In the genomic region with DNA sequence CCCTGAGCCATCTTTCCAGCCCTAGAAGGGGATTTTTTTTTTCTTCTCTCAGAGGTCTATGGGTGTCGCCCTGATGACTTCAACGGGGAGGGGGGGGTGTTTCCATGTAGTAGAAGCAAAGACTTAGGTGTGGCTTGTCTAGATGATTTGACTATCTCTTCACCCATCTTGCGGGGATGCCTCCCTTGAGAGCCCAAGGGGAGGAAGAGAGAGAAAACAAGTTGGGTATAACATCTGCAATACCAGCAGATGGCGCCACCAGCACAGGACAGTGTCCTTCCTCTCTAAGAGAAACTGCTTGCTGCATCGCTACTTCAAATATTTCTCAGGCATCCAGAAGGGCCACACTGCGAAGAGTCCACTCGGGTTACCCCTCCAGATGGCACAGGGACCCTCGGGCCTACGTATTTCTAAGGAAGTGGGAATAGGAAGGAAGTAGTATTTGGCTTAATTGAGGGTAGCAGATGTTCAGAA, we compare ENCODE assay signal across 9 mouse cellular contexts. TPM values are rescaled to one million over a fixed set of nuclear protein-coding genes. Genes with fewer than 3 reads are reported as not detected.
DNase-seq lines count a peak whose midpoint lies in the region; ATAC-seq lines count a peak whose summit lies in the region.
"Had no signal": no experiment of that assay in that cellular context is flagged by ENCODE, and none has a peak within 500 bp of the region (broad histone marks: within the 10 kb centered on the region; RNA-seq: fewer than 3 reads in every experiment).

No protein-coding gene starts in this region.

- no peak overlapping the region for H3K4me3 ChIP-seq in heart, embryonic 11.5 days (ENCODE audit: low read depth, low read length)
- no peak overlapping the region for H3K4me3 ChIP-seq in liver, embryonic 12.5 days
- no peak overlapping the region for H3K4me3 ChIP-seq in stomach, embryonic 15.5 days (replicated peaks)

- H3K27me3 ChIP-seq in heart, embryonic 11.5 days (ENCODE audit: control insufficient read depth, insufficient read depth, low read length) = no peaks in the 10 kb centered on the region
- H3K27me3 ChIP-seq in liver, embryonic 12.5 days (replicated peaks) = peaks cover 15% of the 10 kb centered on the region; the same call in 1 of the 2 replicates
- no peaks in the 10 kb centered on the region for H3K27me3 ChIP-seq in stomach, embryonic 15.5 days (replicated peaks)

- no peaks in the 10 kb centered on the region for H3K9me3 ChIP-seq in heart, embryonic 11.5 days (replicated peaks; ENCODE audit: control insufficient read depth, low read length)
- H3K9me3 ChIP-seq in liver, embryonic 12.5 days (replicated peaks) = no peaks in the 10 kb centered on the region
- no peaks in the 10 kb centered on the region for H3K9me3 ChIP-seq in stomach, embryonic 15.5 days

- no peak overlapping the region for H3K9ac ChIP-seq in heart, embryonic 11.5 days (ENCODE audit: low read depth, low read length)
- no peak overlapping the region for H3K9ac ChIP-seq in liver, embryonic 12.5 days
- no peak overlapping the region for H3K9ac ChIP-seq in stomach, embryonic 15.5 days

- DNase-seq in CD4-positive, CD25-positive, alpha-beta regulatory T cell, adult 2 months (ENCODE audit: low read depth, low spot score) = peak; percentile 97
- DNase-seq in brain, adult 2 months (ENCODE audit: low read depth, low spot score) = peak; percentile 94
- peak; percentile 88 for DNase-seq in kidney, postnatal 14 days
- DNase-seq in natural killer cell, adult 2 months (ENCODE audit: low spot score in 2 of 2) = peak; percentile 75 to 87

- peak; percentile 74 for ATAC-seq in erythroblast, adult 5-6 weeks (replicated peaks; ENCODE audit: low FRiP score, poor library complexity, severe bottlenecking)
- no peak for ATAC-seq in heart, embryonic 11.5 days (replicated peaks; ENCODE audit: insufficient number of reproducible peaks, low FRiP score, low TSS enrichment)
- ATAC-seq in liver, embryonic 12.5 days = peak; percentile 54
- no peak for ATAC-seq in stomach, embryonic 15.5 days (ENCODE audit: insufficient read depth, low FRiP score, low read depth)

- no peak overlapping the region for H3K27ac ChIP-seq in heart, embryonic 11.5 days (ENCODE audit: low read depth, low read length)
- H3K27ac ChIP-seq in liver, embryonic 12.5 days = no peak overlapping the region
- no peak overlapping the region for H3K27ac ChIP-seq in stomach, embryonic 15.5 days
- H3K27ac ChIP-seq: macrophage had no signal

- no peaks in the 10 kb centered on the region for H3K36me3 ChIP-seq in heart, embryonic 11.5 days (ENCODE audit: control insufficient read depth, insufficient read depth, low read length)
- no peaks in the 10 kb centered on the region for H3K36me3 ChIP-seq in liver, embryonic 12.5 days
- no peaks in the 10 kb centered on the region for H3K36me3 ChIP-seq in stomach, embryonic 15.5 days

- H3K4me1 ChIP-seq in heart, embryonic 11.5 days (ENCODE audit: control insufficient read depth, insufficient read depth, low read length) = peaks cover 3% of the 10 kb centered on the region; the same call in 1 of the 2 replicates
- H3K4me1 ChIP-seq in liver, embryonic 12.5 days = peaks cover 12% of the 10 kb centered on the region
- peaks cover 10% of the 10 kb centered on the region; the same call in 1 of the 2 replicates for H3K4me1 ChIP-seq in stomach, embryonic 15.5 days

- peak overlapping the region; percentile 34 for H3K4me2 ChIP-seq in heart, embryonic 11.5 days
- peak overlapping the region; percentile 60 for H3K4me2 ChIP-seq in liver, embryonic 12.5 days
- peak overlapping the region; percentile 40 for H3K4me2 ChIP-seq in stomach, embryonic 15.5 days

- 2% methylated on average over 9 of the region's 9 CpGs for WGBS in heart, embryonic 11.5 days (ENCODE audit: insufficient replicate concordance)
- 0% methylated on average over 9 of the region's 9 CpGs for WGBS in liver, embryonic 12.5 days (ENCODE audit: insufficient replicate concordance)
- WGBS in stomach, embryonic 15.5 days = 2% methylated on average over 9 of the region's 9 CpGs

RNA-seq across cellular contexts. Expression of gene Smbd1, which starts 2.6 kb away (rescaled TPM):
- total RNA-seq in erythroblast, adult 5-6 weeks (2015; ENCODE audit: low replicate concordance) = not detected in 2 replicates
- total RNA-seq in erythroblast, adult 5-6 weeks (2017; ENCODE audit: low replicate concordance) = not detected in 2 replicates
- not detected in 2 replicates for polyA plus RNA-seq in heart, embryonic 11.5 days (2014; fragmentation: Nextera tagmentation; extraction: Ambion mirVana)
- not detected in 2 replicates for polyA plus RNA-seq in liver, embryonic 12.5 days (2016; fragmentation: Nextera tagmentation; extraction: Ambion mirVana)
- polyA plus RNA-seq in stomach, embryonic 15.5 days (2015; fragmentation: Nextera tagmentation; extraction: Ambion mirVana) = 0.27 TPM in 1 of 2 replicates, not detected in the other
- polyA plus RNA-seq: macrophage had no signal

RNA-seq across cellular contexts. Expression of gene Muc20, which starts 15.7 kb away (rescaled TPM):
- total RNA-seq in erythroblast, adult 5-6 weeks (2015; ENCODE audit: low replicate concordance) = not detected in 2 replicates
- not detected in 2 replicates for total RNA-seq in erythroblast, adult 5-6 weeks (2017; ENCODE audit: low replicate concordance)
- polyA plus RNA-seq in heart, embryonic 11.5 days (2014; fragmentation: Nextera tagmentation; extraction: Ambion mirVana) = 0.21 TPM in 1 of 2 replicates, not detected in the other
- not detected in 2 replicates for polyA plus RNA-seq in liver, embryonic 12.5 days (2016; fragmentation: Nextera tagmentation; extraction: Ambion mirVana)
- polyA plus RNA-seq in stomach, embryonic 15.5 days (2015; fragmentation: Nextera tagmentation; extraction: Ambion mirVana) = 0.06 and 0.08 TPM in 2 replicates
- polyA plus RNA-seq: macrophage had no signal

Comparison
In these comparisons a context has a peak if more than half of its experiments do, and no peak if none do; other contexts are left out.
1. ATAC-seq: peak in erythroblast, adult 5-6 weeks (single experiment) and liver, embryonic 12.5 days (single experiment); none in heart, embryonic 11.5 days (single experiment) and stomach, embryonic 15.5 days (single experiment).
2. Peak in every context shown above with its lines, with median percentiles within 50 percentile points of each other: DNase-seq and H3K4me2 ChIP-seq.